In the genomic region with DNA sequence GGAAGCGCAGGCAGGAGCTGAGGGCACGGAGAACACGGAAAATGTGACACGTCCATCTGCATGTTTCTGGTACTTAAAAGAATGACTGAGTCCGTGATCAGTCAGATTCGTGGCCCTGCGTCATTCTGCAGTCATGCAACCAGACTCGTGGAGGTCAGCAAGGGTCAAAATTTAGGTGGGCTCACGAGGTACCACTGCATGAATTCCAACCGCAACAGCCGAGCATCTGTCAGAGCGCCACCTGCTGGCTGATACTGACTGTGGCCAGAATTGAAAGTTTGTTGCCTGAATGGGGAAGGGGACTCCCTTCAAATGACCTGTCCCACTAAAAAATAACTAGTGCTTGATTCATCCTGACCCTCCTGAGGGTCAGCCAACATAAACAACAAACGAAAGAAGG, we compare ENCODE assay signal across 9 mouse cellular contexts. TPM values are rescaled to one million over a fixed set of nuclear protein-coding genes. Genes with fewer than 3 reads are reported as not detected.
DNase-seq lines count a peak whose midpoint lies in the region; ATAC-seq and TF ChIP-seq lines count a peak whose summit lies in the region.
"Had no signal": no experiment of that assay in that cellular context is flagged by ENCODE, and none has a peak within 500 bp of the region (broad histone marks: within the 10 kb centered on the region; RNA-seq: fewer than 3 reads in every experiment).

No protein-coding gene starts in this region.

- WGBS in kidney, adult 2 months: 18% methylated on average over 13 of the region's 13 CpGs
- WGBS in hindbrain, embryonic 13.5 days: 19% methylated on average over 13 of the region's 13 CpGs
- WGBS in limb, embryonic 15.5 days: 16% methylated on average over 13 of the region's 13 CpGs
- WGBS in olfactory bulb, adult 2 months: 17% methylated on average over 13 of the region's 13 CpGs

- H3K9ac ChIP-seq in MEL (ENCODE audit: control insufficient read depth, low read depth, low read length, poor library complexity, severe bottlenecking): no peak overlapping the region
- H3K9ac ChIP-seq in hindbrain, embryonic 13.5 days: no peak overlapping the region
- no peak overlapping the region for H3K9ac ChIP-seq in limb, embryonic 15.5 days
- H3K9ac ChIP-seq: lung, embryonic 15.5 days had no signal

- TF ChIP-seq CTCF in kidney, adult 2 months (conservative IDR thresholded peaks at IDR 0.05; ENCODE audit: insufficient read depth, insufficient read length, low read depth, low read length): peak; percentile 75
- peak; percentile 21 to 70 (median 55); a peak in 4 of 6 replicates for TF ChIP-seq CTCF in MEL (IDR thresholded peaks at IDR 0.05 in 2 of 3, conservative IDR thresholded peaks at IDR 0.05 in 1 of 3; ENCODE audit: control insufficient read depth in 1 of 3, insufficient read depth in 1 of 3, low read depth in 2 of 3, low read length in 3 of 3, poor library complexity in 1 of 3, severe bottlenecking in 1 of 3)
- peak; percentile 66 for TF ChIP-seq CTCF in olfactory bulb, adult 2 months (IDR thresholded peaks at IDR 0.05; ENCODE audit: insufficient read depth, low read depth, low read length)

- TF ChIP-seq RAD21 in MEL (IDR thresholded peaks at IDR 0.05; ENCODE audit: low read depth, low read length): peak; percentile 15; the same call in 1 of the 2 replicates

- H3K4me1 ChIP-seq in kidney, adult 2 months (ENCODE audit: control insufficient read depth, insufficient read depth, low read length): no peaks in the 10 kb centered on the region
- H3K4me1 ChIP-seq in MEL (ENCODE audit: control insufficient read depth in 1 of 2, insufficient read depth in 2 of 2, low read length in 2 of 2): peaks cover 0 to 10% of the 10 kb centered on the region in 2 experiments; a peak in 2 of 4 replicates
- H3K4me1 ChIP-seq in hindbrain, embryonic 13.5 days (replicated peaks): peaks cover 9% of the 10 kb centered on the region
- H3K4me1 ChIP-seq in limb, embryonic 15.5 days: peaks cover 16% of the 10 kb centered on the region
- H3K4me1 ChIP-seq in olfactory bulb, adult 2 months (ENCODE audit: control insufficient read depth, insufficient read depth, low read length): peaks cover 12% of the 10 kb centered on the region

- H3K36me3 ChIP-seq in kidney, adult 2 months (ENCODE audit: control insufficient read depth, insufficient read depth, low read length): no peaks in the 10 kb centered on the region
- H3K36me3 ChIP-seq in MEL (ENCODE audit: control insufficient read depth in 1 of 2, insufficient read depth in 2 of 2, low read length in 2 of 2): no peaks in the 10 kb centered on the region
- no peaks in the 10 kb centered on the region for H3K36me3 ChIP-seq in hindbrain, embryonic 13.5 days
- no peaks in the 10 kb centered on the region for H3K36me3 ChIP-seq in limb, embryonic 15.5 days
- H3K36me3 ChIP-seq: lung, embryonic 15.5 days had no signal

- peak; percentile 38 for DNase-seq in kidney, adult 2 months
- no peak for DNase-seq in kidney, adult 11 months
- peak; percentile 46 for DNase-seq in MEL (ENCODE audit: low read depth, low spot score)
- DNase-seq in cerebellum, postnatal 10 days: peak; percentile 76 to 83

- TF ChIP-seq POLR2A in kidney, adult 2 months (IDR thresholded peaks at IDR 0.05; ENCODE audit: low read depth, low read length): no peak
- TF ChIP-seq POLR2A in MEL (IDR thresholded peaks at IDR 0.05; ENCODE audit: control insufficient read depth in 1 of 2, insufficient read depth in 1 of 2, low read depth in 1 of 2, low read length in 2 of 2, poor library complexity in 1 of 2): no peak
- no peak for TF ChIP-seq POLR2A in olfactory bulb, adult 2 months (IDR thresholded peaks at IDR 0.05; ENCODE audit: insufficient read depth, low read depth, low read length)

- H3K27me3 ChIP-seq in kidney, adult 2 months (replicated peaks; ENCODE audit: control insufficient read depth, insufficient read depth, low read length): no peaks in the 10 kb centered on the region
- no peaks in the 10 kb centered on the region for H3K27me3 ChIP-seq in MEL (ENCODE audit: control insufficient read depth in 1 of 2, insufficient read depth in 2 of 2, low read length in 2 of 2)
- H3K27me3 ChIP-seq in hindbrain, embryonic 13.5 days: 0 out of 2 replicates have a peak, but pooled peaks cover 6% of the 10 kb centered on the region
- H3K27me3 ChIP-seq in limb, embryonic 15.5 days: no peaks in the 10 kb centered on the region
- H3K27me3 ChIP-seq: lung, embryonic 15.5 days had no signal

- H3K27ac ChIP-seq in kidney, adult 2 months (ENCODE audit: insufficient read depth, low read depth, low read length): no peak overlapping the region
- no peak overlapping the region for H3K27ac ChIP-seq in MEL (ENCODE audit: control insufficient read depth, low read depth, low read length)
- H3K27ac ChIP-seq in hindbrain, embryonic 13.5 days: no peak overlapping the region
- no peak overlapping the region for H3K27ac ChIP-seq in limb, embryonic 15.5 days
- no peak overlapping the region for H3K27ac ChIP-seq in olfactory bulb, adult 2 months (ENCODE audit: insufficient read depth, low read depth, low read length)
- H3K27ac ChIP-seq: lung, embryonic 15.5 days had no signal

- no peak overlapping the region for H3K4me3 ChIP-seq in kidney, adult 2 months (ENCODE audit: insufficient read depth, low read depth, low read length)
- no peak overlapping the region for H3K4me3 ChIP-seq in MEL (ENCODE audit: control insufficient read depth in 1 of 2, insufficient read depth in 1 of 2, low read depth in 2 of 2, low read length in 2 of 2)
- H3K4me3 ChIP-seq in hindbrain, embryonic 13.5 days: no peak overlapping the region
- H3K4me3 ChIP-seq in limb, embryonic 15.5 days: no peak overlapping the region
- no peak overlapping the region for H3K4me3 ChIP-seq in olfactory bulb, adult 2 months (ENCODE audit: insufficient read depth, low read depth, low read length)
- H3K4me3 ChIP-seq: lung, embryonic 15.5 days had no signal

- H3K9me3 ChIP-seq in MEL (replicated peaks; ENCODE audit: insufficient read depth, low read length): no peaks in the 10 kb centered on the region
- H3K9me3 ChIP-seq in hindbrain, embryonic 13.5 days: no peaks in the 10 kb centered on the region
- H3K9me3 ChIP-seq in limb, embryonic 15.5 days: no peaks in the 10 kb centered on the region
- H3K9me3 ChIP-seq: lung, embryonic 15.5 days had no signal

- H3K79me2 ChIP-seq in MEL (ENCODE audit: control insufficient read depth, insufficient read depth, low read length, poor library complexity): no peaks in the 10 kb centered on the region

- TF ChIP-seq EP300 in MEL (IDR thresholded peaks at IDR 0.05; ENCODE audit: low read depth in 1 of 2, low read length in 2 of 2): no peak

- no peak for ATAC-seq in hindbrain, embryonic 13.5 days (ENCODE audit: low FRiP score)
- ATAC-seq in limb, embryonic 15.5 days (ENCODE audit: insufficient number of reproducible peaks, low FRiP score, low TSS enrichment, low read depth): no peak
- no peak for ATAC-seq in erythroblast, adult 5-6 weeks (replicated peaks; ENCODE audit: low FRiP score, poor library complexity, severe bottlenecking)

- H3K4me2 ChIP-seq in hindbrain, embryonic 13.5 days: peak overlapping the region; percentile 32
- peak overlapping the region; percentile 19; the same call in 1 of the 2 replicates for H3K4me2 ChIP-seq in limb, embryonic 15.5 days
- H3K4me2 ChIP-seq: lung, embryonic 15.5 days had no signal

TF ChIP-seq in MEL, 35 proteins besides CTCF, POLR2A, EP300 and RAD21:
- no peak for TF ChIP-seq CHD1 (IDR thresholded peaks at IDR 0.05; ENCODE audit: low read depth, low read length)
- TF ChIP-seq SMC3 (IDR thresholded peaks at IDR 0.05; ENCODE audit: low read depth, low read length): peak; percentile 57

RNA-seq across cellular contexts. Expression of a gene that starts 30.2 kb away (rescaled TPM):
- 2.9 and 3.1 TPM in 2 replicates for polyA plus RNA-seq in kidney, adult 2 months (2012; rRNA removed)
- 3.5 and 3.6 TPM in 2 replicates for total RNA-seq in MEL (2012; rRNA removed)
- 1 to 10 TPM in 1 of 2 experiments, not detected in 1; 2.5 TPM for polyA plus RNA-seq in MEL (2012; ENCODE audit: insufficient read depth in 1 of 2, insufficient read length in 2 of 2, low read depth in 1 of 2, low replicate concordance in 2 of 2, missing spikeins in 1 of 2)
- 0.13 and 0.30 TPM in 2 replicates for polyA plus RNA-seq in hindbrain, embryonic 13.5 days (2015; fragmentation: Nextera tagmentation; extraction: Ambion mirVana)
- polyA plus RNA-seq in limb, embryonic 15.5 days (2015; fragmentation: Nextera tagmentation; extraction: Ambion mirVana): 11.8 and 12.6 TPM in 2 replicates
- not detected in 2 replicates for polyA plus RNA-seq in olfactory bulb, adult 2 months (2012; ENCODE audit: insufficient read depth, insufficient read length, low replicate concordance, missing spikeins)
- not detected in 2 replicates for total RNA-seq in erythroblast, adult 5-6 weeks (2015; ENCODE audit: low replicate concordance)
- total RNA-seq in erythroblast, adult 5-6 weeks (2017; ENCODE audit: low replicate concordance): not detected in 2 replicates

RNA-seq across cellular contexts. Expression of a gene that starts 48.6 kb away (rescaled TPM):
- 0.43 and 0.97 TPM in 2 replicates for polyA plus RNA-seq in kidney, adult 2 months (2012; rRNA removed)
- 0.92 and 1.6 TPM in 2 replicates for total RNA-seq in MEL (2012; rRNA removed)
- 1 to 10 TPM in 1 of 2 experiments, not detected in 1; 1.6 TPM for polyA plus RNA-seq in MEL (2012; ENCODE audit: insufficient read depth in 1 of 2, insufficient read length in 2 of 2, low read depth in 1 of 2, low replicate concordance in 2 of 2, missing spikeins in 1 of 2)
- polyA plus RNA-seq in hindbrain, embryonic 13.5 days (2015; fragmentation: Nextera tagmentation; extraction: Ambion mirVana): 2.8 and 3.9 TPM in 2 replicates
- 3.7 and 4.0 TPM in 2 replicates for polyA plus RNA-seq in limb, embryonic 15.5 days (2015; fragmentation: Nextera tagmentation; extraction: Ambion mirVana)
- polyA plus RNA-seq in olfactory bulb, adult 2 months (2012; ENCODE audit: insufficient read depth, insufficient read length, low replicate concordance, missing spikeins): not detected in 2 replicates
- not detected in 2 replicates for total RNA-seq in erythroblast, adult 5-6 weeks (2015; ENCODE audit: low replicate concordance)
- not detected in 2 replicates for total RNA-seq in erythroblast, adult 5-6 weeks (2017; ENCODE audit: low replicate concordance)
